Mouse (Mus musculus) heart, embryonic 11.5 days (tissue): ENCODE results near the gene Xrcc3. TPM values are rescaled to one million over a fixed set of nuclear protein-coding genes. Genes with fewer than 3 reads are reported as not detected.

Experiments used
- ATAC-seq: fragments of 200-750 bp; cut with Nextera tagmentation; replicated peaks from 2 replicates; pipeline ENCODE4 v1.8.0; 2017; ENCODE audit warnings: moderate library complexity; ENCODE audit not compliant: insufficient number of reproducible peaks, low FRiP score, low TSS enrichment
- H3K27ac ChIP-seq: fragments of 300-500 bp; sonication (generic); 2 replicates; pipeline ENCODE4 v1.5.1; 2014; ENCODE audit warnings: mild to moderate bottlenecking, low read depth, low read length
- H3K27me3 ChIP-seq: fragments of 300-500 bp; sonication (generic); 2 replicates; pipeline ENCODE4 v1.6.1; 2014; ENCODE audit warnings: mild to moderate bottlenecking, low read length, mixed read lengths; ENCODE audit not compliant: control insufficient read depth, insufficient read depth
- H3K36me3 ChIP-seq: fragments of 300-500 bp; sonication (generic); 2 replicates; pipeline ENCODE4 v1.6.1; 2014; ENCODE audit warnings: mild to moderate bottlenecking, low read length, moderate library complexity, mixed read lengths; ENCODE audit not compliant: control insufficient read depth, insufficient read depth
- H3K4me1 ChIP-seq: fragments of 300-500 bp; sonication (generic); 2 replicates; pipeline ENCODE4 v1.6.1; 2014; ENCODE audit warnings: low read length; ENCODE audit not compliant: control insufficient read depth, insufficient read depth
- H3K4me2 ChIP-seq: fragments of 300-500 bp; sonication (generic); 2 replicates; pipeline ENCODE4 v1.6.1; 2014; ENCODE audit warnings: mild to moderate bottlenecking, moderate library complexity
- H3K4me3 ChIP-seq: fragments of 300-500 bp; sonication (generic); 2 replicates; pipeline ENCODE4 v1.5.1; 2014; ENCODE audit warnings: low read depth, low read length
- H3K9ac ChIP-seq: fragments of 300-500 bp; sonication (generic); 2 replicates; pipeline ENCODE4 v1.6.1; 2014; ENCODE audit warnings: mild to moderate bottlenecking, low read depth, low read length, moderate library complexity
- H3K9me3 ChIP-seq: fragments of 300-500 bp; sonication (generic); replicated peaks from 2 replicates; pipeline ENCODE4 v1.6.1; 2016; ENCODE audit warnings: low read length; ENCODE audit not compliant: control insufficient read depth
- whole genome bisulfite sequencing: fragments of 180-500 bp; shearing (Covaris S2); extraction: QIAGEN DNeasy Blood & Tissue Kit; methylation state at CpG from one replicate; pipeline ENCODE4 v1.1.7; 2014; ENCODE audit not compliant: insufficient replicate concordance; 5-methylcytosine and 5-hydroxymethylcytosine counted together
- polyA plus RNA-seq: library from polyadenylated mRNA; unstranded; fragments of >200 nt; fragmentation: Nextera tagmentation; extraction: Ambion mirVana; gene quantifications from 2 replicates; pipeline ENCODE4 v1.2.1, GENCODE M21; 2014

Gene Xrcc3
- polyA plus RNA-seq, 1 experiment from 2014 or later, result 7.9 TPM

GRCm38 (mm10) chr12:111845953-111846352, 32.3 kb upstream of the Xrcc3 start:
- no peaks in the 10 kb centered on the region for H3K36me3 ChIP-seq
- ATAC-seq, result no peak
- no peak overlapping the region for H3K27ac ChIP-seq
- H3K27me3 ChIP-seq, result no peaks in the 10 kb centered on the region
- 0 out of 2 replicates have a peak, but pooled peaks cover 5% of the 10 kb centered on the region for H3K4me1 ChIP-seq
- H3K4me2 ChIP-seq, result no peak overlapping the region
- H3K9me3 ChIP-seq, result no peaks in the 10 kb centered on the region
- no peak overlapping the region for H3K9ac ChIP-seq
- H3K4me3 ChIP-seq, result no peak overlapping the region
- 84% methylated on average over 4 of the region's 4 CpGs for WGBS

- no peak overlapping the region for H3K9ac ChIP-seq
- H3K27me3 ChIP-seq, result no peaks in the 10 kb centered on the region
- H3K4me3 ChIP-seq, result no peak overlapping the region
- no peak overlapping the region for H3K4me2 ChIP-seq
- WGBS, result 61% methylated on average over 2 of the region's 2 CpGs
- H3K27ac ChIP-seq, result no peak overlapping the region
- H3K4me1 ChIP-seq, result 0 out of 2 replicates have a peak, but pooled peaks cover 4% of the 10 kb centered on the region
- no peaks in the 10 kb centered on the region for H3K9me3 ChIP-seq
- H3K36me3 ChIP-seq, result peaks cover 2% of the 10 kb centered on the region; the same call in 1 of the 2 replicates
- no peak for ATAC-seq
Observed at GRCm38 (mm10) chr12:111843470-111843869, 29.8 kb upstream of the Xrcc3 start.

- H3K27ac ChIP-seq, result no peak overlapping the region
- H3K9ac ChIP-seq, result no peak overlapping the region
- peaks cover 6% of the 10 kb centered on the region; the same call in 1 of the 2 replicates for H3K36me3 ChIP-seq
- no peaks in the 10 kb centered on the region for H3K4me1 ChIP-seq
- no peaks in the 10 kb centered on the region for H3K9me3 ChIP-seq
- H3K4me3 ChIP-seq, result no peak overlapping the region
- no peak for ATAC-seq
- WGBS, result 84% methylated on average over 15 of the region's 15 CpGs
- H3K4me2 ChIP-seq, result no peak overlapping the region
- H3K27me3 ChIP-seq, result no peaks in the 10 kb centered on the region
Observed at GRCm38 (mm10) chr12:111842565-111843433, 29.1 kb upstream of the Xrcc3 start.

GRCm38 (mm10) chr12:111833457-111833856, 19.8 kb upstream of the Xrcc3 start:
- WGBS, result 71% methylated on average over 10 of the region's 10 CpGs
- Histone ChIP-seq H3K27me3 (no peaks in the 10 kb centered on the region), H3K4me3 (no peak overlapping the region), H3K27ac (no peak overlapping the region), H3K9me3 (no peaks in the 10 kb centered on the region), H3K9ac (no peak overlapping the region), H3K36me3 (peaks cover 35% of the 10 kb centered on the region), H3K4me2 (no peak overlapping the region), H3K4me1 (no peaks in the 10 kb centered on the region)
- no peak for ATAC-seq

GRCm38 (mm10) chr12:111832643-111833042, 19.0 kb upstream of the Xrcc3 start:
- Histone ChIP-seq H3K36me3 (peaks cover 38% of the 10 kb centered on the region), H3K27me3 (no peaks in the 10 kb centered on the region), H3K9ac (no peak overlapping the region), H3K4me1 (no peaks in the 10 kb centered on the region), H3K4me3 (no peak overlapping the region), H3K4me2 (no peak overlapping the region), H3K9me3 (no peaks in the 10 kb centered on the region), H3K27ac (no peak overlapping the region)
- WGBS, result 77% methylated on average over 5 of the region's 5 CpGs
- no peak for ATAC-seq

- no peak for ATAC-seq
- Histone ChIP-seq H3K27ac (no peak overlapping the region), H3K4me3 (no peak overlapping the region), H3K27me3 (no peaks in the 10 kb centered on the region), H3K4me2 (no peak overlapping the region), H3K36me3 (peaks cover 50% of the 10 kb centered on the region), H3K9me3 (no peaks in the 10 kb centered on the region), H3K4me1 (no peaks in the 10 kb centered on the region), H3K9ac (no peak overlapping the region)
- 86% methylated on average over 10 of the region's 10 CpGs for WGBS
Observed at GRCm38 (mm10) chr12:111830375-111830774, 16.7 kb upstream of the Xrcc3 start.

GRCm38 (mm10) chr12:111829954-111830353, 16.3 kb upstream of the Xrcc3 start:
- Histone ChIP-seq H3K4me2 (no peak overlapping the region), H3K9ac (no peak overlapping the region), H3K4me3 (no peak overlapping the region), H3K4me1 (no peaks in the 10 kb centered on the region), H3K27ac (no peak overlapping the region), H3K9me3 (no peaks in the 10 kb centered on the region), H3K36me3 (peaks cover 52% of the 10 kb centered on the region), H3K27me3 (no peaks in the 10 kb centered on the region)
- WGBS, result 86% methylated on average over 9 of the region's 9 CpGs
- ATAC-seq, result no peak

GRCm38 (mm10) chr12:111829447-111829846, 15.8 kb upstream of the Xrcc3 start:
- ATAC-seq, result no peak
- Histone ChIP-seq H3K4me1 (no peaks in the 10 kb centered on the region), H3K4me3 (no peak overlapping the region), H3K27ac (no peak overlapping the region), H3K27me3 (no peaks in the 10 kb centered on the region), H3K9ac (no peak overlapping the region), H3K9me3 (no peaks in the 10 kb centered on the region), H3K4me2 (no peak overlapping the region), H3K36me3 (peaks cover 56% of the 10 kb centered on the region)
- 85% methylated on average over 5 of the region's 5 CpGs for WGBS

GRCm38 (mm10) chr12:111827556-111827955, 13.9 kb upstream of the Xrcc3 start:
- H3K9me3 ChIP-seq, result no peaks in the 10 kb centered on the region
- WGBS, result 94% methylated on average over 12 of the region's 12 CpGs
- H3K9ac ChIP-seq, result no peak overlapping the region
- no peak overlapping the region for H3K4me3 ChIP-seq
- no peaks in the 10 kb centered on the region for H3K27me3 ChIP-seq
- H3K4me1 ChIP-seq, result no peaks in the 10 kb centered on the region; the same call in 1 of the 2 replicates
- H3K4me2 ChIP-seq, result no peak overlapping the region
- no peak for ATAC-seq
- peaks cover 54% of the 10 kb centered on the region for H3K36me3 ChIP-seq
- H3K27ac ChIP-seq, result no peak overlapping the region
